Mouse (Mus musculus) adipocyte (in vitro differentiated cells): ENCODE results near the gene Jtb.

Experiments used
- DNase-seq: peaks from one replicate; pipeline ENCODE4 v3.0.0-alpha.2; 2016; ENCODE audit warnings: low spot score

The Jtb gene

GRCm38 (mm10) chr3:90263121-90263771 is 31.8 kb downstream of the Jtb start:
- DNase-seq = no peak

- no peak for DNase-seq
Measured at GRCm38 (mm10) chr3:90264687-90265033, 33.3 kb downstream of the Jtb start.

GRCm38 (mm10) chr3:90265034-90265931 is 33.9 kb downstream of the Jtb start, which contains the start of gene Dennd4b:
Dennd4b (plus strand) TSS chr3:90265185.
- peak; percentile 91 for DNase-seq

GRCm38 (mm10) chr3:90265932-90266741 is 34.7 kb downstream of the Jtb start:
- no peak for DNase-seq

- peak; percentile 35 for DNase-seq
Measured at GRCm38 (mm10) chr3:90266901-90267775, 35.7 kb downstream of the Jtb start.

GRCm38 (mm10) chr3:90268190-90268589 is 36.8 kb downstream of the Jtb start:
- DNase-seq = no peak

- DNase-seq = no peak
Measured at GRCm38 (mm10) chr3:90268971-90269370, 37.6 kb downstream of the Jtb start.

- DNase-seq = no peak
Measured at GRCm38 (mm10) chr3:90270784-90271183, 39.4 kb downstream of the Jtb start.

GRCm38 (mm10) chr3:90272170-90272569 is 40.8 kb downstream of the Jtb start:
- DNase-seq = no peak

- DNase-seq = no peak
Measured at GRCm38 (mm10) chr3:90273855-90274254, 42.5 kb downstream of the Jtb start.

GRCm38 (mm10) chr3:90275286-90275685 is 43.9 kb downstream of the Jtb start:
- DNase-seq = no peak

GRCm38 (mm10) chr3:90276858-90277257 is 45.5 kb downstream of the Jtb start:
- no peak for DNase-seq

- no peak for DNase-seq
Measured at GRCm38 (mm10) chr3:90277793-90278192, 46.4 kb downstream of the Jtb start.

GRCm38 (mm10) chr3:90278211-90278610 is 46.8 kb downstream of the Jtb start:
- no peak for DNase-seq

GRCm38 (mm10) chr3:90279216-90279615 is 47.8 kb downstream of the Jtb start:
- DNase-seq = no peak

- no peak for DNase-seq
Measured at GRCm38 (mm10) chr3:90279743-90280142, 48.3 kb downstream of the Jtb start.

GRCm38 (mm10) chr3:90280708-90281107 is 49.3 kb downstream of the Jtb start:
- no peak for DNase-seq

GRCm38 (mm10) chr3:90284150-90284549 is 52.8 kb downstream of the Jtb start:
- DNase-seq = no peak
